Mouse (Mus musculus): ENCODE results near the gene Syngr4.
A peak's percentile ranks its signal among the peaks of the same experiment; 100 is the strongest.

- TF ChIP-seq CTCF (IDR thresholded peaks at IDR 0.05; ENCODE audit: extremely low read depth, insufficient read depth, insufficient read length, insufficient replicate concordance): peak; percentile 28; the same call in 1 of the 2 replicates
- TF ChIP-seq POLR2A (IDR thresholded peaks at IDR 0.05; ENCODE audit: low read depth, low read length): no peak
Measured at GRCm38 (mm10) chr7:45924429-45924816, 27.9 kb upstream of the Syngr4 start.

Measured in spleen, adult 2 months (tissue).